Mouse (Mus musculus): Measurements from ENCODE around the gene H3f3b.

Gene H3f3b

GRCm38 (mm10) chr11:116027756-116028155 lies at the start of gene H3f3b:
H3f3b (minus strand) TSS chr11:116027962.
- no peak for DNase-seq

- DNase-seq, result peak; percentile 49 to 53
Measured at GRCm38 (mm10) chr11:116076836-116077235, 49.1 kb upstream of the H3f3b start.

- no peak for DNase-seq
Measured at GRCm38 (mm10) chr11:116076266-116076540, 48.4 kb upstream of the H3f3b start.

- DNase-seq, result no peak
Measured at GRCm38 (mm10) chr11:116075539-116076265, 47.9 kb upstream of the H3f3b start.

- no peak for DNase-seq
Measured at GRCm38 (mm10) chr11:116074436-116074991, 46.8 kb upstream of the H3f3b start.

- DNase-seq, result no peak
Measured at GRCm38 (mm10) chr11:116072608-116073007, 44.8 kb upstream of the H3f3b start.

- DNase-seq, result peak in 1 of 2 experiments; percentile 33
Measured at GRCm38 (mm10) chr11:116071510-116071909, 43.7 kb upstream of the H3f3b start.

- no peak for DNase-seq
Measured at GRCm38 (mm10) chr11:116065345-116065744, 37.6 kb upstream of the H3f3b start.

GRCm38 (mm10) chr11:116064187-116064867 lies 36.6 kb upstream of the H3f3b start:
- DNase-seq, result no peak

- no peak for DNase-seq
Measured at GRCm38 (mm10) chr11:116063562-116063961, 35.8 kb upstream of the H3f3b start.

GRCm38 (mm10) chr11:116062521-116062920 lies 34.8 kb upstream of the H3f3b start:
- DNase-seq, result no peak

GRCm38 (mm10) chr11:116061641-116062415 lies 34.1 kb upstream of the H3f3b start:
- no peak for DNase-seq

- DNase-seq, result no peak
Measured at GRCm38 (mm10) chr11:116060596-116060995, 32.8 kb upstream of the H3f3b start.

GRCm38 (mm10) chr11:116059691-116060025 lies 31.9 kb upstream of the H3f3b start:
- no peak for DNase-seq

- no peak for DNase-seq
Measured at GRCm38 (mm10) chr11:116058868-116059690, 31.3 kb upstream of the H3f3b start.

GRCm38 (mm10) chr11:116058022-116058614 lies 30.4 kb upstream of the H3f3b start:
- no peak for DNase-seq

GRCm38 (mm10) chr11:116057237-116057881 lies 29.6 kb upstream of the H3f3b start:
- no peak for DNase-seq

GRCm38 (mm10) chr11:116055873-116056272 lies 28.1 kb upstream of the H3f3b start:
- DNase-seq, result no peak

GRCm38 (mm10) chr11:116053510-116054229 lies 25.9 kb upstream of the H3f3b start:
- no peak for DNase-seq

- DNase-seq, result no peak
Measured at GRCm38 (mm10) chr11:116050196-116050595, 22.4 kb upstream of the H3f3b start.

- DNase-seq, result no peak
Measured at GRCm38 (mm10) chr11:116049610-116050009, 21.8 kb upstream of the H3f3b start.

All from spleen, adult 18-20 months (tissue).